Mouse (Mus musculus): ENCODE results near the gene Cyp2a12. TPM values are rescaled to one million over a fixed set of nuclear protein-coding genes. Genes with fewer than 3 reads are reported as not detected.
"Not testable (repeated sequence)": the region's sequence is repeated elsewhere in the genome, so short reads cannot be mapped to it uniquely, and the experiment has no call there.

Cyp2a12 gene
- 0.32 and 0.42 TPM in 2 replicates for polyA plus RNA-seq (2016; fragmentation: Nextera tagmentation; extraction: Ambion mirVana)

DNA sequence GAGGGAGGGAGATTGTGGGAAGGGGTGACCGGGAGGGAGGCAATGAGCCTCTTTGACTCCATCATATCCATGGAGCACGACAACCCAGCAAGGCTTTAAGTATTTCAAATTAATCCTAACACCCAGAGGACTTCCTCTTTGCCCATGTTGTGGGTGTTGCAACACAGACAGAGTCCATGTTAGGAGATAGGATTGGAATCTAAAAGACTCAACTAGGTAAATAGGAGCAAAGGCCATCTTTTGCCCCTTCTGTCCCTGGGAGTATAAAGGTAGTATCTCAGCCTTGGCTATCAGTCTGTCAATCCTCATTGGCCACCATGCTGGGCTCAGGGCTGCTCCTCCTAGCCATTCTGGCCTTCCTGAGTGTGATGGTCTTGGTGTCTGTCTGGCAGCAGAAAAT lies at the start of gene Cyp2a12:
TSS of gene Cyp2a12 (plus strand) at position 293 of the 400 bp plus-strand sequence.
- H3K36me3 ChIP-seq, result no peaks in the 10 kb centered on the region
- no peaks in the 10 kb centered on the region for H3K27me3 ChIP-seq (replicated peaks)
- H3K4me1 ChIP-seq, result no peaks in the 10 kb centered on the region
- no peak within 1 kb of the TSS for H3K4me2 ChIP-seq
- ATAC-seq, result no peak
- no peak within 1 kb of the TSS for H3K4me3 ChIP-seq
- WGBS (ENCODE audit: insufficient replicate concordance), result 44% methylated on average over 2 of the region's 2 CpGs
- no peak within 1 kb of the TSS for H3K9ac ChIP-seq
- H3K27ac ChIP-seq, result no peak within 1 kb of the TSS
- H3K9me3 ChIP-seq (replicated peaks), result 0 out of 2 replicates have a peak, but pooled peaks cover 4% of the 10 kb centered on the region

DNA sequence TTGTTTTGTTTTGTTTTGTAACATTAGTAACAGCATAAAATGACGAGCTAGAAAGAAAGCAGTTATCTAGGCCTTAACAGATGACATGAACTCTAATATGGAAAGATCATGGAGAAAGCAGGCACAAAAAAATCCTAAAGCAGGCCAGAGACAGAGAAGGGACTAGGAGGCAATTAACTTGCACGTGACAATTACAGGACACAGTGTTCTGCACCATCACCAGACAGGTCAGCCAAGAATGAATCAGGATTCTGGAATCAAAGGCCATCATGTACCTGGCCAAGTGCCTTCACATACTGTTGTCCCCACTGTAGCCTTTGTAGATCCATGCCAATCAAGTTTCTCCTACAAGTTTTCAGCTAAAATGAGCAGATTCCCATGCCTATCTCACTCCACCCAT lies 47.4 kb upstream of the Cyp2a12 start:
- not testable (repeated sequence) for H3K4me1 ChIP-seq; H3K27ac ChIP-seq; H3K9me3 ChIP-seq (replicated peaks); H3K4me3 ChIP-seq; H3K9ac ChIP-seq; H3K27me3 ChIP-seq (replicated peaks); ATAC-seq; H3K36me3 ChIP-seq; H3K4me2 ChIP-seq
- WGBS (ENCODE audit: insufficient replicate concordance), result 51% methylated on average over 2 of the region's 2 CpGs

DNA sequence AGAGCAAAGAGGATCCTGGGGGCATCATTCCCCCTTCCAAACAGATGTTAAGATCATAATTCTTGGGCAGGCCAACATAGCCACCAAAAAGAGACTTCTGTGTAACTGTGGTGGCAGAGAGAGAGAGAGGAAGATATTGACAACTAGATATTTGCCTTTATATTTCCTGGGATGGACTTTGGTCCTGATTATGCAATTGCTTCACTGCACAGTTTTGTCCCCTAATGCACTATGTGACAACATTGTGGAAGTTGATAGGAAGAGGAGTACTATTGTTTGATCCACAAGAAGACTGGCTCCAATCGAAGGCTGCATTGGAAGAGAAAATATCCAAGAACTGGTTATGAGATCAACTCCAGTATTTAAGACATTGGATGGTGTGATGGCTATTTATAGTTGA lies 46.9 kb upstream of the Cyp2a12 start:
- H3K4me2 ChIP-seq; H3K9me3 ChIP-seq (replicated peaks); H3K27ac ChIP-seq; ATAC-seq; H3K9ac ChIP-seq; H3K27me3 ChIP-seq (replicated peaks); H3K4me3 ChIP-seq; H3K36me3 ChIP-seq; H3K4me1 ChIP-seq: not testable (repeated sequence)
- 54% methylated on average over 1 of the region's 1 CpGs for WGBS (ENCODE audit: insufficient replicate concordance)

DNA sequence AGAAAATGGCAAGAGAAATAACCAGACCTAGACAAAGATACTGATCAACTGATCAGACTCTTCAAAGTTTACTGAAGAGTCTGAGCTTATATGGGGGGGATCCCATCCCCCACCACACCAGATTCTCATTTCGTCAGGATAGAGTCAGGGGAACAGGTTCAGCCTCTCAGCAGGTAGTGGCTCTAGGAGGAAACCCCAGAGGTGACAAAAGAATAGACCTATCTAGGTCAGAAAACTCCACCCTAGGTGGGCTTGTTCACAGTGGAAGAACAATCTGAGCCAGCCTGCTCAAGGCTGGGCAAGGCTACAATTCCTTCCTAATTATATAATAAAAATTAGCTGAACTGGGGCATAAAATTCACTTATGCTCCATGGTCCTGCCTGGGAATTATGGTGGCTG lies 46.3 kb upstream of the Cyp2a12 start:
- no peak overlapping the region for H3K27ac ChIP-seq
- no peaks in the 10 kb centered on the region for H3K4me1 ChIP-seq
- no peak overlapping the region for H3K4me2 ChIP-seq
- no peak for ATAC-seq
- no peaks in the 10 kb centered on the region for H3K36me3 ChIP-seq
- H3K27me3 ChIP-seq (replicated peaks), result no peaks in the 10 kb centered on the region
- H3K9ac ChIP-seq, result no peak overlapping the region
- H3K9me3 ChIP-seq (replicated peaks), result 0 out of 2 replicates have a peak, but pooled peaks cover 5% of the 10 kb centered on the region
- no peak overlapping the region for H3K4me3 ChIP-seq
- WGBS (ENCODE audit: insufficient replicate concordance), result 21% methylated on average over 1 of the region's 1 CpGs

DNA sequence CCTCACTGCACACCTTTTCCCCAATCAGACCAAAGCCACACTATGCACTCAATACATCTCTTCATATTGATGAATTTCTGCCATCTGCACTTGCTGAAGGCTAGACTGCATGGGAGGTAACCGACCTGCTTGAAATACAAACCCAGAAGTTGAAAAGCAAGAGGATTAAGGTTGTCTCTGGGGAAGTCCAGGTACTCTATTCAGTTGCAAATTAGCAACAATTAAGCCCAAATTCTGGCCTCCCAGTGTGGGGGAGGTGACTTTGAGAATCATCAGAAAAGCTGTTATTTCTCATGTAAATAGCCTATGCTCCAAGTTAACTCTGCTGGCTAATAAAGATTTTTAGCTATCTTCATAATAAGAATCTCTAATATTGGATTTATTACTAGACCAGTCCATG lies 45.7 kb upstream of the Cyp2a12 start:
- not testable (repeated sequence) for H3K36me3 ChIP-seq; ATAC-seq; H3K27me3 ChIP-seq (replicated peaks); H3K27ac ChIP-seq; H3K9me3 ChIP-seq (replicated peaks); H3K4me3 ChIP-seq; H3K4me2 ChIP-seq; H3K9ac ChIP-seq; H3K4me1 ChIP-seq
- 15% methylated on average over 1 of the region's 1 CpGs for WGBS (ENCODE audit: insufficient replicate concordance)

DNA sequence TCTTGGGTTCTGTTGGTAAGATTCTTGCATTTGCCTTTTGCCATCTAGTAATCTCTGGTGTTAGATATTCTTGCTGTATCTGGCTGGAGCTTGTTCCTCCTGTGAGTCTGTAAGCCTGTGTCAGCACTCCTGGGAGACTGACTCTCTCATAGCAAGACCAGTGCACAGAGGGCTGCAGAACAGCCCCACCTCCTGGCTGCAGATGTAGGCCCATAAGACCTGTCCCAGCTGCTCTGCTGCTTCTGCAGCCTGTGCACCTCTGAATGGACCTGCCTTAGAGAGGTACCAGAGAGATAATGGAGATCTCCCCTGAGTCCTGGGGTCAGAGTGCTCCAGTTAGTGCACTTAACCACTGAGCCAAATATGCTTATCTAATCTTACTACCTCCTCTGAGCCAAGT lies 2.3 kb upstream of the Cyp2a12 start:
- H3K9me3 ChIP-seq (replicated peaks); H3K4me3 ChIP-seq; H3K4me2 ChIP-seq; H3K27me3 ChIP-seq (replicated peaks); ATAC-seq; H3K27ac ChIP-seq; H3K36me3 ChIP-seq; H3K9ac ChIP-seq; H3K4me1 ChIP-seq: not testable (repeated sequence)

DNA sequence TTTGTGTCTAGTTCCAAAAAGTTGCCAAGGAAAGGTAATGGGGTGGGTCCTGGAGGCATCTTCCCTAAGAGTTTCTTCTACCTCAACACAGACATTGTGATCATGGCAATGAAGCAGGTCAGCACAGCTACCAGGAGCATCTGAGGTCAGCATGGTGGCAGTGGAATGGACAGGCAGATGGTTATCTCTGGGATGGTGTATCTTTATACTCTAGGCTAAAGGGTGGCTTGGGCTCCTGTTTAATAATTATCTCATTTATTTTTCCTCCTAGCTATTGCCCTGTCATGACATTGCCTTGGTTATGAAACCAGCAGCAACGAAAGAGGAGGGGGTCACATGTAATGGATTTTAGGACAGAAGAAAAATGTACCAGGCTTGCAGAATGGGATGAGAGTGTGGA lies 20.0 kb downstream of the Cyp2a12 start:
- H3K9me3 ChIP-seq (replicated peaks); H3K4me3 ChIP-seq; H3K27me3 ChIP-seq (replicated peaks); H3K36me3 ChIP-seq; H3K4me1 ChIP-seq; H3K27ac ChIP-seq; H3K4me2 ChIP-seq; ATAC-seq; H3K9ac ChIP-seq: not testable (repeated sequence)
- WGBS (ENCODE audit: insufficient replicate concordance), result 36% methylated on average over 1 of the region's 1 CpGs

DNA sequence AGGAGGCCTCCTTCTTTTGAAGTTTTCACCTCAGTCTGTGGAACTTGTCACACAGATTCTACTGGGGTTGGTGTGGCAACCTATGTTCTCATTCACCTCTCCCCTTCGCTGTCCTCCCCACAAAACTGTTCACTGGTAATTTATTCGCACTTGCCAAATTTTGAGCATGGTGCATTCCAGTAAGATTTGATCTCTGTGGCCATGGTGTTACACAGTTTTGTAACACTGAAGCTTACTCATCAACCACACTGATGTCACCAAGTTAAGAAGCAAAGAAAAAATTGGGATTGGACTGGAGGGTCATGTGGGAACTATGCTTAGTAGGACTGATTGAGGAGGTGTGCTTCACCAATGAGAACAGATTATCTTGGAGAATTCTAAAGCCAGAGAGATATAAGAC lies 30.5 kb downstream of the Cyp2a12 start:
- H3K9me3 ChIP-seq (replicated peaks); ATAC-seq; H3K27me3 ChIP-seq (replicated peaks); H3K27ac ChIP-seq; H3K36me3 ChIP-seq; H3K4me2 ChIP-seq; H3K9ac ChIP-seq; H3K4me3 ChIP-seq; H3K4me1 ChIP-seq: not testable (repeated sequence)
- 67% methylated on average over 2 of the region's 2 CpGs for WGBS (ENCODE audit: insufficient replicate concordance)

DNA sequence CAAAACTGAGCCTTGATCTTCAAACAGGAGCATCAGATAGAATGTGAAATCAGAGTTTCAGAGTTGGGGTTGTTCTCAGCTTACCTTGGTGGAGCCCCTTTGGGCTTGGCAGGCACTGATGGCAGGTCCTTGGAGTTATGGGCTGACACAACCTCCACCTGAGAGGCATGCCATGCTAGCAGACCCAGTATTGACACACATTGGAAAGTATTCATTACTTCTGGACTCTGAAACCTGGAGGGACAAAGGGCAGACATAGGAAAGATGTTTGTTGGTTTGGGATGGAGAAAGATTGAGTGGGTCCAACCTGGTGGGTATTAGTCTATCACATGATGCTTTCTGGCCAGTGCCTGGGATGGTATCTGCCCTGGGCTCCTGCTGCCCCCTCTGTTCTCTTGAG lies 31.0 kb downstream of the Cyp2a12 start:
- not testable (repeated sequence) for H3K27me3 ChIP-seq (replicated peaks); H3K27ac ChIP-seq; H3K36me3 ChIP-seq; H3K9me3 ChIP-seq (replicated peaks); H3K9ac ChIP-seq; H3K4me3 ChIP-seq; H3K4me2 ChIP-seq; ATAC-seq; H3K4me1 ChIP-seq

DNA sequence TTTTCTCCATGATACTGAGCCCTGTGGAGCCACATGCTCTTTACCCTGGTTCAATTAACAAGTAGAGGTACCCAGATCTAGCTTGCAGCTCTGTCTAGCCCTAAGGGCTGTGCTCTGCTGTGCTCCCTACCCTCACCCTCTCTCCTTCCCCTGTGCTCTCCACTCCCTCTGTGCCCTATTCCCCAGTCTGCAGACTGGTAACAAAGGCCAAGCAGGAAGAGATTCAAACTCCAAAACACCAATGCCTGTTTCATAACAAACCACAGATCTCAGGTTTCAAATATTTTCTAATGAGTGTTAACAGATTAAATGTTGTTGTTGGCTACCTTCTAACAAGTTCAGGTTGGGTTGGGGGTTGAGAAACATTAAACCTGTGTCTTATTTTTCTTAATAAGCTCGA lies 49.8 kb downstream of the Cyp2a12 start:
- no peaks in the 10 kb centered on the region for H3K4me1 ChIP-seq
- no peak overlapping the region for H3K4me3 ChIP-seq
- H3K27ac ChIP-seq, result no peak overlapping the region
- WGBS (ENCODE audit: insufficient replicate concordance), result 30% methylated on average over 1 of the region's 1 CpGs
- H3K36me3 ChIP-seq, result no peaks in the 10 kb centered on the region
- no peaks in the 10 kb centered on the region for H3K9me3 ChIP-seq (replicated peaks)
- no peaks in the 10 kb centered on the region for H3K27me3 ChIP-seq (replicated peaks)
- no peak overlapping the region for H3K4me2 ChIP-seq
- no peak for ATAC-seq
- H3K9ac ChIP-seq, result no peak overlapping the region

DNA sequence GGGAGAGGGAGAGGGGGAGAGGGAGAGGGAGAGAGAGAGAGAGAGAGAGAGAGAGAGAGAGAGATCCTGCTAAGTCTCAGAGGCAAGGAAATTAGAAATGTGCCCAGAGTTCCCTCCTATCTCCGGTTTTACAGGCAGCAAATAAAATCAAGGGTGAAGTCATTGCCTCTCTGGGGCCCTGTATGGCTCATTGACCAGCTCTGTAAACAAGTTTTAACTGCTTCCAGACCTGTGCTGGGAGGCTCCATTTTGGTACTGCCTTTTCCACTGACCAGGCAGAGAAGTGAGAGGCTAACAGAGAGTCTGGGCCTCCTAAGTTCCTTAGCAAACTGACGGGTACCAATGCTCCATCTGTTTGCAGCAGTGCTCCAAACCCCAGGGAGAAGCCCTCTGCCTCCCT lies 52.7 kb downstream of the Cyp2a12 start:
- no peaks in the 10 kb centered on the region for H3K4me1 ChIP-seq
- no peaks in the 10 kb centered on the region for H3K27me3 ChIP-seq (replicated peaks)
- no peaks in the 10 kb centered on the region for H3K9me3 ChIP-seq (replicated peaks)
- 49% methylated on average over 2 of the region's 2 CpGs for WGBS (ENCODE audit: insufficient replicate concordance)
- no peak overlapping the region for H3K4me2 ChIP-seq
- H3K27ac ChIP-seq, result no peak overlapping the region
- no peak for ATAC-seq
- H3K9ac ChIP-seq, result no peak overlapping the region
- H3K36me3 ChIP-seq, result no peaks in the 10 kb centered on the region
- no peak overlapping the region for H3K4me3 ChIP-seq
